Mouse (Mus musculus): ENCODE data around the gene Pank3. TPM values are rescaled to one million over a fixed set of nuclear protein-coding genes. Genes with fewer than 3 reads are reported as not detected.
"Not testable (repeated sequence)": the region's sequence is repeated elsewhere in the genome, so short reads cannot be mapped to it uniquely, and the experiment has no call there.

Pank3 gene
- total RNA-seq, 2 experiments from 2014 or later: 37.2 to 37.9 TPM

DNA sequence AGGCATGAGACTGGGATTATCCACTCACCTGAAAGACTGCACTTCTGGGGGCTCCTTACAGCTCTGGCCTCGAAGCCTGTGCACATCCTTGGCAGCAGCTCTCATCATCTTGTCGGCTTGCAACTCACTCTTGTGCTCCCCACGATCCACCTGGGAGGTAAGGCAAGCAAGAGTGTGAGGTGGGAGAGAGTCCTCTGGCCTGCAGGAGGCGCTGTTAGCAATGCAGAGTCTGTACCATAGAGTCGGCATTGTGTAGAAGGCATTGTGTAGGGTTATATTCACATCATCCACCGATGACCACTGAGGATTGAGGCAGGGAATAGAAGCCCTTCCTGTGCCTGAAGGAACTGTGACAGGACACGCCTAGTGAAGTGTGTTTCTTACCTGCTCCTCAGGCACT is 71.0 kb downstream of the Pank3 start:
- no peak for DNase-seq (ENCODE audit: low spot score in 2 of 2)

- not testable (repeated sequence) for DNase-seq (ENCODE audit: low spot score in 2 of 2)
Observed at GRCm38 (mm10) chr11:35840806-35841205, 71.5 kb downstream of the Pank3 start.

Small RNAs within 50 kb of the gene (microRNA-seq; reads per million reads assigned to microRNA genes)
- 0.99 to 2.3 reads per million in 2 experiments for gene Mir103-1

Other genes starting within 250 kb of the Pank3 start
- 10 to 100 TPM; 44.5 to 46.2 TPM for gene Fbll1, start 29.4 kb downstream of the Pank3 start, total RNA-seq (2021)
- gene Rars, start 65.0 kb downstream of the Pank3 start, total RNA-seq (2021): 10 to 100 TPM; 51.4 to 53.5 TPM
- 100 to 1,000 TPM in 1 of 2 experiments, 10 to 100 TPM in 1; 99.4 to 107 TPM for gene Wwc1, start 211.0 kb downstream of the Pank3 start, total RNA-seq (2021)